Mouse (Mus musculus): ENCODE data around the gene Lingo1. TPM values are rescaled to one million over a fixed set of nuclear protein-coding genes. Genes with fewer than 3 reads are reported as not detected.

The Lingo1 gene
- polyA plus RNA-seq, 1 experiment from 2014 or later: 3.2 TPM

GRCm38 (mm10) chr9:56722089-56722825, 74.0 kb downstream of the Lingo1 start:
- TF ChIP-seq CTCF (IDR thresholded peaks at IDR 0.05; ENCODE audit: low read depth): no peak
- H3K4me3 ChIP-seq (replicated peaks; ENCODE audit: low read depth, low read length): no peak overlapping the region
- H3K9ac ChIP-seq (ENCODE audit: low read depth, low read length): no peak overlapping the region
- H3K4me1 ChIP-seq (replicated peaks; ENCODE audit: insufficient read depth, low read length): no peaks in the 10 kb centered on the region
- H3K27ac ChIP-seq: no peak overlapping the region
- no peaks in the 10 kb centered on the region for H3K27me3 ChIP-seq (ENCODE audit: insufficient read depth, low read length)
- H3K36me3 ChIP-seq (ENCODE audit: insufficient read depth, low read length): no peaks in the 10 kb centered on the region
- H3K9me3 ChIP-seq (replicated peaks; ENCODE audit: low read length): no peaks in the 10 kb centered on the region
- no peak overlapping the region for H3K4me2 ChIP-seq (ENCODE audit: low read length)
- DNase-seq (ENCODE audit: low spot score) (no peak), ATAC-seq (replicated peaks; ENCODE audit: low FRiP score, low read depth) (no peak)
- WGBS: 66% methylated on average over 11 of the region's 11 CpGs

- no peak for ATAC-seq (replicated peaks; ENCODE audit: low FRiP score, low read depth)
- Histone ChIP-seq H3K27ac (no peak overlapping the region), H3K9me3 (replicated peaks; ENCODE audit: low read length) (no peaks in the 10 kb centered on the region), H3K27me3 (ENCODE audit: insufficient read depth, low read length) (no peaks in the 10 kb centered on the region), H3K4me3 (replicated peaks; ENCODE audit: low read depth, low read length) (no peak overlapping the region), H3K4me1 (replicated peaks; ENCODE audit: insufficient read depth, low read length) (no peaks in the 10 kb centered on the region), H3K36me3 (ENCODE audit: insufficient read depth, low read length) (no peaks in the 10 kb centered on the region), H3K9ac (ENCODE audit: low read depth, low read length) (no peak overlapping the region), H3K4me2 (ENCODE audit: low read length) (no peak overlapping the region)
- WGBS: 75% methylated on average over 3 of the region's 3 CpGs
- DNase-seq (ENCODE audit: low spot score): no peak
- TF ChIP-seq CTCF (IDR thresholded peaks at IDR 0.05; ENCODE audit: low read depth): no peak
Observed at GRCm38 (mm10) chr9:56718984-56719383, 77.3 kb downstream of the Lingo1 start.

GRCm38 (mm10) chr9:56716565-56716964, 79.7 kb downstream of the Lingo1 start:
- TF ChIP-seq CTCF (IDR thresholded peaks at IDR 0.05; ENCODE audit: low read depth): no peak
- ATAC-seq (replicated peaks; ENCODE audit: low FRiP score, low read depth) (no peak), DNase-seq (ENCODE audit: low spot score) (no peak)
- Histone ChIP-seq H3K4me2 (ENCODE audit: low read length) (no peak overlapping the region), H3K4me1 (replicated peaks; ENCODE audit: insufficient read depth, low read length) (no peaks in the 10 kb centered on the region), H3K36me3 (ENCODE audit: insufficient read depth, low read length) (no peaks in the 10 kb centered on the region), H3K27me3 (ENCODE audit: insufficient read depth, low read length) (no peaks in the 10 kb centered on the region), H3K9ac (ENCODE audit: low read depth, low read length) (no peak overlapping the region), H3K9me3 (replicated peaks; ENCODE audit: low read length) (no peaks in the 10 kb centered on the region), H3K27ac (no peak overlapping the region), H3K4me3 (replicated peaks; ENCODE audit: low read depth, low read length) (no peak overlapping the region)
- 92% methylated on average over 3 of the region's 3 CpGs for WGBS

GRCm38 (mm10) chr9:56716066-56716465, 80.2 kb downstream of the Lingo1 start:
- WGBS: 79% methylated on average over 3 of the region's 3 CpGs
- H3K27ac ChIP-seq: no peak overlapping the region
- no peak overlapping the region for H3K4me2 ChIP-seq (ENCODE audit: low read length)
- H3K36me3 ChIP-seq (ENCODE audit: insufficient read depth, low read length): no peaks in the 10 kb centered on the region
- DNase-seq (ENCODE audit: low spot score) (no peak), ATAC-seq (replicated peaks; ENCODE audit: low FRiP score, low read depth) (no peak)
- no peaks in the 10 kb centered on the region for H3K27me3 ChIP-seq (ENCODE audit: insufficient read depth, low read length)
- H3K9ac ChIP-seq (ENCODE audit: low read depth, low read length): no peak overlapping the region
- H3K4me3 ChIP-seq (replicated peaks; ENCODE audit: low read depth, low read length): no peak overlapping the region
- H3K9me3 ChIP-seq (replicated peaks; ENCODE audit: low read length): no peaks in the 10 kb centered on the region
- no peaks in the 10 kb centered on the region for H3K4me1 ChIP-seq (replicated peaks; ENCODE audit: insufficient read depth, low read length)
- TF ChIP-seq CTCF (IDR thresholded peaks at IDR 0.05; ENCODE audit: low read depth): no peak

GRCm38 (mm10) chr9:56714391-56714790, 81.9 kb downstream of the Lingo1 start:
- Histone ChIP-seq H3K27ac (no peak overlapping the region), H3K4me3 (replicated peaks; ENCODE audit: low read depth, low read length) (no peak overlapping the region), H3K36me3 (ENCODE audit: insufficient read depth, low read length) (no peaks in the 10 kb centered on the region), H3K9me3 (replicated peaks; ENCODE audit: low read length) (no peaks in the 10 kb centered on the region), H3K9ac (ENCODE audit: low read depth, low read length) (no peak overlapping the region), H3K4me1 (replicated peaks; ENCODE audit: insufficient read depth, low read length) (no peaks in the 10 kb centered on the region), H3K27me3 (ENCODE audit: insufficient read depth, low read length) (no peaks in the 10 kb centered on the region), H3K4me2 (ENCODE audit: low read length) (no peak overlapping the region)
- no peak for ATAC-seq (replicated peaks; ENCODE audit: low FRiP score, low read depth)
- no peak for TF ChIP-seq CTCF (IDR thresholded peaks at IDR 0.05; ENCODE audit: low read depth)
- no peak for DNase-seq (ENCODE audit: low spot score)
- WGBS: 71% methylated on average over 1 of the region's 1 CpGs

- DNase-seq (ENCODE audit: low spot score) (no peak), ATAC-seq (replicated peaks; ENCODE audit: low FRiP score, low read depth) (no peak)
- H3K9ac ChIP-seq (ENCODE audit: low read depth, low read length): no peak overlapping the region
- WGBS: 56% methylated on average over 14 of the region's 14 CpGs
- no peaks in the 10 kb centered on the region for H3K4me1 ChIP-seq (replicated peaks; ENCODE audit: insufficient read depth, low read length)
- H3K9me3 ChIP-seq (replicated peaks; ENCODE audit: low read length): no peaks in the 10 kb centered on the region
- no peaks in the 10 kb centered on the region for H3K36me3 ChIP-seq (ENCODE audit: insufficient read depth, low read length)
- no peaks in the 10 kb centered on the region for H3K27me3 ChIP-seq (ENCODE audit: insufficient read depth, low read length)
- peak; percentile 23; the same call in 1 of the 2 replicates for TF ChIP-seq CTCF (IDR thresholded peaks at IDR 0.05; ENCODE audit: low read depth)
- no peak overlapping the region for H3K4me2 ChIP-seq (ENCODE audit: low read length)
- H3K27ac ChIP-seq: no peak overlapping the region
- H3K4me3 ChIP-seq (replicated peaks; ENCODE audit: low read depth, low read length): no peak overlapping the region
Observed at GRCm38 (mm10) chr9:56712667-56713369, 83.5 kb downstream of the Lingo1 start.

Data from kidney, postnatal 0 days (tissue).